Mouse (Mus musculus) embryonic facial prominence, embryonic 12.5 days (tissue): ENCODE data around the gene Dact3. TPM values are rescaled to one million over a fixed set of nuclear protein-coding genes. Genes with fewer than 3 reads are reported as not detected.

Experiments used
- ATAC-seq: fragments of 200-750 bp; cut with Nextera tagmentation; 2 replicates; pipeline ENCODE4 v1.8.0; 2017; ENCODE audit not compliant: insufficient number of reproducible peaks, insufficient read depth, low FRiP score, low TSS enrichment
- H3K27ac ChIP-seq: fragments of 300-500 bp; sonication (generic); 2 replicates; pipeline ENCODE4 v1.5.1; 2016; ENCODE audit warnings: mild to moderate bottlenecking
- H3K27me3 ChIP-seq: fragments of 300-500 bp; sonication (generic); 2 replicates; pipeline ENCODE4 v1.6.1; 2016; ENCODE audit warnings: mild to moderate bottlenecking, moderate library complexity
- H3K36me3 ChIP-seq: fragments of 300-500 bp; sonication (generic); 2 replicates; pipeline ENCODE4 v1.6.1; 2016; ENCODE audit warnings: mild to moderate bottlenecking
- H3K4me1 ChIP-seq: fragments of 300-500 bp; sonication (generic); 2 replicates; pipeline ENCODE4 v1.6.1; 2016
- H3K4me2 ChIP-seq: fragments of 300-500 bp; sonication (generic); replicated peaks from 2 replicates; pipeline ENCODE4 v1.6.1; 2016; ENCODE audit warnings: mild to moderate bottlenecking, moderate library complexity
- H3K4me3 ChIP-seq: fragments of 300-500 bp; sonication (generic); 2 replicates; pipeline ENCODE4 v1.5.1; 2016; ENCODE audit warnings: mild to moderate bottlenecking
- H3K9ac ChIP-seq: fragments of 300-500 bp; sonication (generic); 2 replicates; pipeline ENCODE4 v1.6.1; 2016; ENCODE audit warnings: mild to moderate bottlenecking, moderate library complexity
- H3K9me3 ChIP-seq: fragments of 300-500 bp; sonication (generic); 2 replicates; pipeline ENCODE4 v1.6.1; 2016; ENCODE audit warnings: mild to moderate bottlenecking, moderate library complexity
- whole genome bisulfite sequencing: fragments of 180-500 bp; shearing (Covaris S2); methylation state at CpG from one replicate; pipeline ENCODE4 v1.1.7; 2016; 5-methylcytosine and 5-hydroxymethylcytosine counted together
- polyA plus RNA-seq: library from polyadenylated mRNA; unstranded; fragments of >200 nt; fragmentation: Nextera tagmentation; extraction: Ambion mirVana; gene quantifications from 2 replicates; pipeline ENCODE4 v1.2.1, GENCODE M21; 2016

The Dact3 gene
- polyA plus RNA-seq, 1 experiment from 2014 or later, result 13.4 TPM

- Histone ChIP-seq H3K27me3 (no peaks in the 10 kb centered on the region), H3K36me3 (peaks cover 38% of the 10 kb centered on the region), H3K27ac (peak within 1 kb of the TSS; percentile 89), H3K4me1 (peaks cover 23% of the 10 kb centered on the region), H3K4me2 (peak within 1 kb of the TSS; percentile 98), H3K4me3 (peak within 1 kb of the TSS; percentile 63), H3K9me3 (no peaks in the 10 kb centered on the region), H3K9ac (peak within 1 kb of the TSS; percentile 81)
- peak; percentile 69 for ATAC-seq
- WGBS, result under 1% methylated on average over 27 of the region's 32 CpGs
These were observed 32.5 kb upstream of the Dact3 start, which contains the start of gene Prkd2 for GRCm38 (mm10) chr7:16842645-16843063. Gene Prkd2 (plus strand): TSS chr7:16842902.

- ATAC-seq, result no peak
- peak overlapping the region; percentile 89 for H3K27ac ChIP-seq
- peak overlapping the region; percentile 81 for H3K9ac ChIP-seq
- H3K27me3 ChIP-seq, result no peaks in the 10 kb centered on the region
- no peaks in the 10 kb centered on the region for H3K9me3 ChIP-seq
- H3K36me3 ChIP-seq, result peaks cover 29% of the 10 kb centered on the region
- WGBS, result 1% methylated on average over 33 of the region's 33 CpGs
- H3K4me1 ChIP-seq, result peaks cover 23% of the 10 kb centered on the region
- H3K4me3 ChIP-seq, result peak overlapping the region; percentile 63
- peak overlapping the region; percentile 98 for H3K4me2 ChIP-seq
These were observed 31.5 kb upstream of the Dact3 start for GRCm38 (mm10) chr7:16843441-16844171.

- WGBS, result 51% methylated on average over 3 of the region's 3 CpGs
- peak overlapping the region; percentile 63; the same call in 1 of the 2 replicates for H3K4me3 ChIP-seq
- H3K27ac ChIP-seq, result 0 out of 2 replicates have a peak overlapping the region, but pooled peaks have one; percentile 57
These were observed 30.4 kb upstream of the Dact3 start for GRCm38 (mm10) chr7:16844696-16845071.

GRCm38 (mm10) chr7:16845072-16845819, 29.9 kb upstream of the Dact3 start:
- H3K9me3 ChIP-seq, result no peaks in the 10 kb centered on the region
- H3K36me3 ChIP-seq, result peaks cover 29% of the 10 kb centered on the region
- H3K27me3 ChIP-seq, result no peaks in the 10 kb centered on the region
- 30% methylated on average over 14 of the region's 14 CpGs for WGBS
- ATAC-seq, result no peak
- H3K27ac ChIP-seq, result peak overlapping the region; percentile 57; the same call in 1 of the 2 replicates
- H3K4me1 ChIP-seq, result peaks cover 23% of the 10 kb centered on the region
- H3K4me3 ChIP-seq, result peak overlapping the region; percentile 63; the same call in 1 of the 2 replicates
- peak overlapping the region; percentile 98 for H3K4me2 ChIP-seq
- H3K9ac ChIP-seq, result peak overlapping the region; percentile 31

More at GRCm38 (mm10) chr7:16844696-16845071, 30.4 kb upstream of the Dact3 start:
- Histone ChIP-seq H3K4me1 (peaks cover 23% of the 10 kb centered on the region), H3K9ac (peak overlapping the region; percentile 31; the same call in 1 of the 2 replicates), H3K27me3 (no peaks in the 10 kb centered on the region), H3K9me3 (no peaks in the 10 kb centered on the region), H3K4me2 (peak overlapping the region; percentile 98), H3K36me3 (peaks cover 29% of the 10 kb centered on the region)
- no peak for ATAC-seq

- Histone ChIP-seq H3K4me1 (peaks cover 23% of the 10 kb centered on the region), H3K4me2 (peak overlapping the region; percentile 98), H3K4me3 (peak overlapping the region; percentile 63; the same call in 1 of the 2 replicates), H3K27ac (peak overlapping the region; percentile 57; the same call in 1 of the 2 replicates), H3K9me3 (no peaks in the 10 kb centered on the region), H3K36me3 (peaks cover 29% of the 10 kb centered on the region), H3K27me3 (no peaks in the 10 kb centered on the region), H3K9ac (peak overlapping the region; percentile 30)
- 28% methylated on average over 10 of the region's 10 CpGs for WGBS
- no peak for ATAC-seq
These were observed 29.3 kb upstream of the Dact3 start for GRCm38 (mm10) chr7:16845820-16846167.

GRCm38 (mm10) chr7:16846775-16847174, 28.3 kb upstream of the Dact3 start:
- H3K4me3 ChIP-seq, result no peak overlapping the region
- peaks cover 26% of the 10 kb centered on the region for H3K36me3 ChIP-seq
- no peak overlapping the region for H3K9ac ChIP-seq
- H3K4me2 ChIP-seq, result no peak overlapping the region
- no peak for ATAC-seq
- WGBS, result 96% methylated on average over 5 of the region's 5 CpGs
- peaks cover 23% of the 10 kb centered on the region for H3K4me1 ChIP-seq
- no peaks in the 10 kb centered on the region for H3K9me3 ChIP-seq
- H3K27ac ChIP-seq, result no peak overlapping the region
- H3K27me3 ChIP-seq, result no peaks in the 10 kb centered on the region

GRCm38 (mm10) chr7:16847507-16847906, 27.6 kb upstream of the Dact3 start:
- H3K4me2 ChIP-seq, result no peak overlapping the region
- ATAC-seq, result no peak
- no peak overlapping the region for H3K9ac ChIP-seq
- H3K27ac ChIP-seq, result no peak overlapping the region
- peaks cover 27% of the 10 kb centered on the region for H3K36me3 ChIP-seq
- no peaks in the 10 kb centered on the region for H3K27me3 ChIP-seq
- no peaks in the 10 kb centered on the region for H3K9me3 ChIP-seq
- peaks cover 23% of the 10 kb centered on the region for H3K4me1 ChIP-seq
- H3K4me3 ChIP-seq, result no peak overlapping the region
- WGBS, result 85% methylated on average over 19 of the region's 19 CpGs

- no peaks in the 10 kb centered on the region for H3K27me3 ChIP-seq
- H3K36me3 ChIP-seq, result peaks cover 35% of the 10 kb centered on the region
- peaks cover 23% of the 10 kb centered on the region for H3K4me1 ChIP-seq
- no peak overlapping the region for H3K4me3 ChIP-seq
- no peak overlapping the region for H3K27ac ChIP-seq
- no peak overlapping the region for H3K9ac ChIP-seq
- no peaks in the 10 kb centered on the region for H3K9me3 ChIP-seq
- no peak overlapping the region for H3K4me2 ChIP-seq
- 22% methylated on average over 17 of the region's 17 CpGs for WGBS
- ATAC-seq, result no peak
These were observed 26.5 kb upstream of the Dact3 start for GRCm38 (mm10) chr7:16848579-16848978.

GRCm38 (mm10) chr7:16851636-16852035, 23.5 kb upstream of the Dact3 start:
- no peaks in the 10 kb centered on the region for H3K4me1 ChIP-seq
- H3K9ac ChIP-seq, result no peak overlapping the region
- no peak overlapping the region for H3K4me3 ChIP-seq
- H3K27me3 ChIP-seq, result no peaks in the 10 kb centered on the region
- 94% methylated on average over 4 of the region's 4 CpGs for WGBS
- peaks cover 66% of the 10 kb centered on the region for H3K36me3 ChIP-seq
- no peak for ATAC-seq
- H3K4me2 ChIP-seq, result no peak overlapping the region
- no peak overlapping the region for H3K27ac ChIP-seq
- no peaks in the 10 kb centered on the region for H3K9me3 ChIP-seq

GRCm38 (mm10) chr7:16853302-16853831, 21.8 kb upstream of the Dact3 start:
- no peaks in the 10 kb centered on the region for H3K4me1 ChIP-seq

GRCm38 (mm10) chr7:16858336-16858735, 16.8 kb upstream of the Dact3 start:
- no peak overlapping the region for H3K9ac ChIP-seq
- H3K9me3 ChIP-seq, result no peaks in the 10 kb centered on the region
- 23% methylated on average over 17 of the region's 17 CpGs for WGBS
- no peak overlapping the region for H3K27ac ChIP-seq
- no peak overlapping the region for H3K4me3 ChIP-seq
- no peaks in the 10 kb centered on the region for H3K4me1 ChIP-seq
- H3K36me3 ChIP-seq, result peaks cover 60% of the 10 kb centered on the region
- ATAC-seq, result no peak
- no peaks in the 10 kb centered on the region for H3K27me3 ChIP-seq
- H3K4me2 ChIP-seq, result no peak overlapping the region

More at GRCm38 (mm10) chr7:16853302-16853831, 21.8 kb upstream of the Dact3 start:
- WGBS, result 78% methylated on average over 14 of the region's 14 CpGs
- Histone ChIP-seq H3K4me3 (no peak overlapping the region), H3K9me3 (no peaks in the 10 kb centered on the region), H3K9ac (no peak overlapping the region), H3K36me3 (peaks cover 83% of the 10 kb centered on the region), H3K4me2 (no peak overlapping the region), H3K27ac (no peak overlapping the region), H3K27me3 (no peaks in the 10 kb centered on the region)
- no peak for ATAC-seq
